Mouse (Mus musculus): ENCODE results near the gene Phactr4.

DNA sequence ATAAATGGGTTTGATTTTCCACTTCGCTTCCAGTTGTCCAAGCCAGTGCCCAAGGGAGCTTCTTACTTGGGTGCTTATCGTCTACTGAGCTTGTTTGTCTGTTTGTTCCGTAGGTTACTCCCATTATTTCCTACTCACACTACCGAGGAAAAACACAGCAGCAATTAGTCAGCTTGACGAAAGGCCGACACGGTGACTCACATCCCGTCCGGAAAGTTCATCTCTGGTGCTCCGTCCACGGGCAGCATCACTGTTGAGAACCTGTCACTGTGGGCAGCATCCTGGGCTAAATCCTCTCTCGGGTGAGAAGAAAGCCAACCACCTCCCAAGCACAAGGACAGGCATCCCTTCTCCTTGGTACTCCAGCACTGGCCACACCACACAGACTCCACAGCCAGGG is 23.8 kb upstream of the Phactr4 start:
- no peak for TF ChIP-seq CTCF (IDR thresholded peaks at IDR 0.05; ENCODE audit: low read depth)
- no peak for TF ChIP-seq EP300 (optimal IDR thresholded peaks at IDR 0.05)

All from stomach, postnatal 0 days (tissue).